Mouse (Mus musculus): ENCODE measurements around the gene Uchl5. TPM values are rescaled to one million over a fixed set of nuclear protein-coding genes. Genes with fewer than 3 reads are reported as not detected.

Uchl5 gene
- polyA plus RNA-seq, 1 experiment from 2014 or later, result 49.5 TPM

- no peaks in the 10 kb centered on the region for H3K27me3 ChIP-seq
- no peak for TF ChIP-seq CTCF (IDR thresholded peaks at IDR 0.05)
- ATAC-seq, result no peak
- DNase-seq (ENCODE audit: low read depth, low spot score), result no peak
- CTCF ChIA-PET, result no interaction called here
- in situ Hi-C loops (cut with MboI; ENCODE audit: low pct_unique_long_range_greater_than_20kb), result no loop called here
- POLR2A ChIA-PET, result no interaction called here
Observed at GRCm38 (mm10) chr1:143852329-143852728, 75.3 kb downstream of the Uchl5 start.

GRCm38 (mm10) chr1:143852779-143853358, 75.8 kb downstream of the Uchl5 start:
- H3K27me3 ChIP-seq, result no peaks in the 10 kb centered on the region
- ChIA-PET POLR2A (no interaction called here), CTCF (interaction anchor here (1.4 kb wide), 1 partner anchor 13 kb away, joined by 4 read pairs; no protein-coding TSS in a partner anchor)
- ATAC-seq, result no peak
- DNase-seq (ENCODE audit: low read depth, low spot score), result no peak
- TF ChIP-seq CTCF (IDR thresholded peaks at IDR 0.05), result no peak
- in situ Hi-C loops (cut with MboI; ENCODE audit: low pct_unique_long_range_greater_than_20kb), result no loop called here

GRCm38 (mm10) chr1:143853691-143854115, 76.6 kb downstream of the Uchl5 start:
- TF ChIP-seq CTCF (IDR thresholded peaks at IDR 0.05), result no peak
- POLR2A ChIA-PET, result no interaction called here
- in situ Hi-C loops (cut with MboI; ENCODE audit: low pct_unique_long_range_greater_than_20kb), result no loop called here
- ATAC-seq, result no peak
- CTCF ChIA-PET, result interaction anchor here (1.4 kb wide), 1 partner anchor 14 kb away, joined by 4 read pairs; no protein-coding TSS in a partner anchor
- no peaks in the 10 kb centered on the region for H3K27me3 ChIP-seq
- DNase-seq (ENCODE audit: low read depth, low spot score), result no peak

GRCm38 (mm10) chr1:143855706-143856105, 78.6 kb downstream of the Uchl5 start:
- CTCF ChIA-PET, result interaction anchor here (1.0 to 1.4 kb wide), 2 partner anchors 13 to 50 kb away, joined by 3 read pairs; no protein-coding TSS in a partner anchor
- no peaks in the 10 kb centered on the region for H3K27me3 ChIP-seq
- ATAC-seq, result no peak
- DNase-seq (ENCODE audit: low read depth, low spot score), result no peak
- POLR2A ChIA-PET, result no interaction called here
- in situ Hi-C loops (cut with MboI; ENCODE audit: low pct_unique_long_range_greater_than_20kb), result no loop called here
- no peak for TF ChIP-seq CTCF (IDR thresholded peaks at IDR 0.05)

Other genes with a start within 250 kb of the Uchl5 start
- gene B3galt2, start 136.6 kb upstream of the Uchl5 start, polyA plus RNA-seq (2021), result not detected
- gene Cdc73, start 74.4 kb upstream of the Uchl5 start, polyA plus RNA-seq (2021), result 56.4 TPM
- gene Glrx2, start 60.9 kb upstream of the Uchl5 start, polyA plus RNA-seq (2021), result 52.8 TPM
- gene Trove2, start 204 bp upstream of the Uchl5 start, polyA plus RNA-seq (2021), result 16.5 TPM
- 52.2 TPM for gene Rgs2, start 226.9 kb downstream of the Uchl5 start, polyA plus RNA-seq (2021)